Mouse (Mus musculus): ENCODE data around the gene Sergef. TPM values are rescaled to one million over a fixed set of nuclear protein-coding genes. Genes with fewer than 3 reads are reported as not detected.

Sergef gene
- polyA plus RNA-seq, 2 experiments = 3.3 to 5.5 TPM

GRCm38 (mm10) chr7:46606391-46607030 is 33.1 kb downstream of the Sergef start:
- peak in 1 of 3 experiments; percentile 11 for DNase-seq (ENCODE audit: low read depth in 3 of 3, low spot score in 3 of 3)
- Histone ChIP-seq H3K4me3 (ENCODE audit: insufficient read depth in 1 of 2, low read depth in 2 of 2, low read length in 2 of 2) (no peak overlapping the region), H3K9me3 (ENCODE audit: control insufficient read depth, low read length) (no peaks in the 10 kb centered on the region), H3K4me1 (replicated peaks; ENCODE audit: control insufficient read depth in 2 of 2, insufficient read depth in 2 of 2, low read length in 1 of 2) (no peaks in the 10 kb centered on the region), H3K9ac (replicated peaks) (no peak overlapping the region), H3K4me2 (ENCODE audit: low read depth) (no peak overlapping the region), H3K27ac (no peak overlapping the region), H3K36me3 (replicated peaks; ENCODE audit: control insufficient read depth, insufficient read depth, low read depth) (no peaks in the 10 kb centered on the region), H3K27me3 (ENCODE audit: control insufficient read depth, insufficient read depth, low read length) (no peaks in the 10 kb centered on the region)
- 64% methylated on average over 7 of the region's 7 CpGs for WGBS (ENCODE audit: insufficient replicate concordance)
- no peak for ATAC-seq (ENCODE audit: insufficient read depth)
- TF ChIP-seq EP300 (IDR thresholded peaks at IDR 0.05; ENCODE audit: low read depth) (no peak), CTCF (IDR thresholded peaks at IDR 0.05; ENCODE audit: low read depth) (peak; percentile 91)

- no peaks in the 10 kb centered on the region for H3K4me1 ChIP-seq (replicated peaks; ENCODE audit: control insufficient read depth in 2 of 2, insufficient read depth in 2 of 2, low read length in 1 of 2)
- no peak overlapping the region for H3K27ac ChIP-seq
- no peak overlapping the region for H3K4me3 ChIP-seq (ENCODE audit: insufficient read depth in 1 of 2, low read depth in 2 of 2, low read length in 2 of 2)
- no peak overlapping the region for H3K9ac ChIP-seq (replicated peaks)
- TF ChIP-seq EP300 (IDR thresholded peaks at IDR 0.05; ENCODE audit: low read depth) (no peak), CTCF (IDR thresholded peaks at IDR 0.05; ENCODE audit: low read depth) (no peak)
- no peaks in the 10 kb centered on the region for H3K9me3 ChIP-seq (ENCODE audit: control insufficient read depth, low read length)
- H3K27me3 ChIP-seq (ENCODE audit: control insufficient read depth, insufficient read depth, low read length) = no peaks in the 10 kb centered on the region
- H3K4me2 ChIP-seq (ENCODE audit: low read depth) = no peak overlapping the region
- no peaks in the 10 kb centered on the region for H3K36me3 ChIP-seq (replicated peaks; ENCODE audit: control insufficient read depth, insufficient read depth, low read depth)
- no peak for ATAC-seq (ENCODE audit: insufficient read depth)
- 72% methylated on average over 7 of the region's 7 CpGs for WGBS (ENCODE audit: insufficient replicate concordance)
- no peak for DNase-seq (ENCODE audit: low read depth in 3 of 3, low spot score in 3 of 3)
Measured at GRCm38 (mm10) chr7:46603051-46603450, 36.6 kb downstream of the Sergef start.

- no peak overlapping the region for H3K27ac ChIP-seq
- DNase-seq (ENCODE audit: low read depth in 3 of 3, low spot score in 3 of 3) (no peak), ATAC-seq (ENCODE audit: insufficient read depth) (no peak)
- H3K9me3 ChIP-seq (ENCODE audit: control insufficient read depth, low read length) = no peaks in the 10 kb centered on the region
- no peaks in the 10 kb centered on the region for H3K27me3 ChIP-seq (ENCODE audit: control insufficient read depth, insufficient read depth, low read length)
- no peak overlapping the region for H3K4me3 ChIP-seq (ENCODE audit: insufficient read depth in 1 of 2, low read depth in 2 of 2, low read length in 2 of 2)
- H3K4me2 ChIP-seq (ENCODE audit: low read depth) = no peak overlapping the region
- H3K9ac ChIP-seq (replicated peaks) = no peak overlapping the region
- H3K36me3 ChIP-seq (replicated peaks; ENCODE audit: control insufficient read depth, insufficient read depth, low read depth) = no peaks in the 10 kb centered on the region
- WGBS (ENCODE audit: insufficient replicate concordance) = 67% methylated on average over 4 of the region's 4 CpGs
- TF ChIP-seq CTCF (IDR thresholded peaks at IDR 0.05; ENCODE audit: low read depth) (no peak), EP300 (IDR thresholded peaks at IDR 0.05; ENCODE audit: low read depth) (no peak)
- no peaks in the 10 kb centered on the region for H3K4me1 ChIP-seq (replicated peaks; ENCODE audit: control insufficient read depth in 2 of 2, insufficient read depth in 2 of 2, low read length in 1 of 2)
Measured at GRCm38 (mm10) chr7:46602079-46602478, 37.5 kb downstream of the Sergef start.

DNA sequence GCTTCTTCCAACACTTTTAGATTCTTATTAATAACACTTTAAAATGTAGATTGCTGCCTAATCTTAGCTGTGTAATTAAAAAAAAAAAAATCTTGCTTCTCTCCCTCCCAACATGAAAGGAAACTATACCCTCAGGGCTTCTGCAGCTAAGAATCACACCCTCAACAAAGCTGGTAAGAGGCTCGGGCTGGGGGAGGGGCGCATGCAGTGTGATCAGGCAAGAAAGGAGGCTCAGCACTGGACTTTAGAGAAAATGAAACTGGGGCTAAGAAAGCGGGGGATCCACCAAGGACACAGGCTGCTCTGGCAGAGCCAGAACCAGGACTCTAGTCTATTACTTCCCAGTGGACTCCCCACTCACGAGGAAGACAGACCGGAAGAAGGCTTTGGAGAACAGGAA is 38.5 kb downstream of the Sergef start:
- H3K27ac ChIP-seq = no peak overlapping the region
- TF ChIP-seq EP300 (IDR thresholded peaks at IDR 0.05; ENCODE audit: low read depth) (no peak), CTCF (IDR thresholded peaks at IDR 0.05; ENCODE audit: low read depth) (no peak)
- no peak overlapping the region for H3K4me2 ChIP-seq (ENCODE audit: low read depth)
- no peak for DNase-seq (ENCODE audit: low read depth in 3 of 3, low spot score in 3 of 3)
- no peaks in the 10 kb centered on the region for H3K4me1 ChIP-seq (replicated peaks; ENCODE audit: control insufficient read depth in 2 of 2, insufficient read depth in 2 of 2, low read length in 1 of 2)
- H3K36me3 ChIP-seq (replicated peaks; ENCODE audit: control insufficient read depth, insufficient read depth, low read depth) = no peaks in the 10 kb centered on the region
- no peak overlapping the region for H3K4me3 ChIP-seq (ENCODE audit: insufficient read depth in 1 of 2, low read depth in 2 of 2, low read length in 2 of 2)
- WGBS (ENCODE audit: insufficient replicate concordance) = 45% methylated on average over 5 of the region's 5 CpGs
- H3K27me3 ChIP-seq (ENCODE audit: control insufficient read depth, insufficient read depth, low read length) = no peaks in the 10 kb centered on the region
- no peak for ATAC-seq (ENCODE audit: insufficient read depth)
- H3K9ac ChIP-seq (replicated peaks) = no peak overlapping the region
- no peaks in the 10 kb centered on the region for H3K9me3 ChIP-seq (ENCODE audit: control insufficient read depth, low read length)

GRCm38 (mm10) chr7:46597006-46597405 is 42.6 kb downstream of the Sergef start:
- H3K4me3 ChIP-seq (ENCODE audit: insufficient read depth in 1 of 2, low read depth in 2 of 2, low read length in 2 of 2) = no peak overlapping the region
- WGBS (ENCODE audit: insufficient replicate concordance) = 67% methylated on average over 2 of the region's 2 CpGs
- no peak for DNase-seq (ENCODE audit: low read depth in 3 of 3, low spot score in 3 of 3)
- H3K4me1 ChIP-seq (replicated peaks; ENCODE audit: control insufficient read depth in 2 of 2, insufficient read depth in 2 of 2, low read length in 1 of 2) = no peaks in the 10 kb centered on the region
- H3K9me3 ChIP-seq (ENCODE audit: control insufficient read depth, low read length) = no peaks in the 10 kb centered on the region
- H3K27ac ChIP-seq = no peak overlapping the region
- no peak for ATAC-seq (ENCODE audit: insufficient read depth)
- H3K4me2 ChIP-seq (ENCODE audit: low read depth) = no peak overlapping the region
- no peaks in the 10 kb centered on the region for H3K27me3 ChIP-seq (ENCODE audit: control insufficient read depth, insufficient read depth, low read length)
- H3K36me3 ChIP-seq (replicated peaks; ENCODE audit: control insufficient read depth, insufficient read depth, low read depth) = no peaks in the 10 kb centered on the region
- TF ChIP-seq EP300 (IDR thresholded peaks at IDR 0.05; ENCODE audit: low read depth) (no peak), CTCF (IDR thresholded peaks at IDR 0.05; ENCODE audit: low read depth) (no peak)
- H3K9ac ChIP-seq (replicated peaks) = no peak overlapping the region

All from liver, embryonic 14.5 days (tissue).